Mouse (Mus musculus): ENCODE data around the gene Igsf21.

Gene Igsf21

GRCm38 (mm10) chr4:140004170-140004569 lies 242.4 kb downstream of the Igsf21 start:
- DNase-seq (ENCODE audit: extremely low read depth, insufficient read length, low spot score): no peak

- DNase-seq (ENCODE audit: extremely low read depth, insufficient read length, low spot score): no peak
These were observed 244.5 kb downstream of the Igsf21 start for GRCm38 (mm10) chr4:140002069-140002468.

GRCm38 (mm10) chr4:140000911-140001310 lies 245.7 kb downstream of the Igsf21 start:
- no peak for DNase-seq (ENCODE audit: extremely low read depth, insufficient read length, low spot score)

GRCm38 (mm10) chr4:139999033-139999432 lies 247.6 kb downstream of the Igsf21 start:
- DNase-seq (ENCODE audit: extremely low read depth, insufficient read length, low spot score): no peak

- no peak for DNase-seq (ENCODE audit: extremely low read depth, insufficient read length, low spot score)
These were observed 250.9 kb downstream of the Igsf21 start for GRCm38 (mm10) chr4:139995659-139996058.

GRCm38 (mm10) chr4:139993111-139993755 lies 253.4 kb downstream of the Igsf21 start:
- no peak for DNase-seq (ENCODE audit: extremely low read depth, insufficient read length, low spot score)

GRCm38 (mm10) chr4:139986913-139987312 lies 259.7 kb downstream of the Igsf21 start:
- DNase-seq (ENCODE audit: extremely low read depth, insufficient read length, low spot score): no peak

- no peak for DNase-seq (ENCODE audit: extremely low read depth, insufficient read length, low spot score)
These were observed 267.9 kb downstream of the Igsf21 start for GRCm38 (mm10) chr4:139978716-139979115.

GRCm38 (mm10) chr4:139977308-139977781 lies 269.2 kb downstream of the Igsf21 start:
- DNase-seq (ENCODE audit: extremely low read depth, insufficient read length, low spot score): no peak

Measured in 3134 (cell line).